Mouse (Mus musculus) urinary bladder, postnatal 10 days (tissue): Measurements from ENCODE around the gene Cdkal1.

ENCODE experiments used
- DNase-seq: peaks from one replicate; pipeline ENCODE4 v3.0.0; 2022; ENCODE audit warnings: low spot score

Gene Cdkal1

DNA sequence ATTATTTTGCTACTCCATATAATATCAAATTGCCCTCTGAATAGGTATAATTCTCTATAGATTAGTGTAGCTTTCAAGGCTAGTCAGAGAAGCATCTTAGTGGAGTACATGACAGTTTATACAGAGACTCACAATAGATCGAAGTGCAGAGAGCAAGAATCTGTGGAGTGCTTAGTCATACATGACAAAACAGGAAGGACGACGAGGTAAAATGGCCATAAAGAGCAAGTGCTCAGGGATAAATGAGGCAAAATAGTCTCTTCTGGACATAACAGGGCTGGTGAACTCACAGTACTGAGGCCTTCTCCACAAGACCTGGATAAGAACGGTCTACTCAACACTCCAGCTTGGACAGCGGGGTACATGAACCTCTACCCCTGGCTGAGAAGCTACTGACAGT is 155.6 kb downstream of the Cdkal1 start:
- DNase-seq: no peak

DNA sequence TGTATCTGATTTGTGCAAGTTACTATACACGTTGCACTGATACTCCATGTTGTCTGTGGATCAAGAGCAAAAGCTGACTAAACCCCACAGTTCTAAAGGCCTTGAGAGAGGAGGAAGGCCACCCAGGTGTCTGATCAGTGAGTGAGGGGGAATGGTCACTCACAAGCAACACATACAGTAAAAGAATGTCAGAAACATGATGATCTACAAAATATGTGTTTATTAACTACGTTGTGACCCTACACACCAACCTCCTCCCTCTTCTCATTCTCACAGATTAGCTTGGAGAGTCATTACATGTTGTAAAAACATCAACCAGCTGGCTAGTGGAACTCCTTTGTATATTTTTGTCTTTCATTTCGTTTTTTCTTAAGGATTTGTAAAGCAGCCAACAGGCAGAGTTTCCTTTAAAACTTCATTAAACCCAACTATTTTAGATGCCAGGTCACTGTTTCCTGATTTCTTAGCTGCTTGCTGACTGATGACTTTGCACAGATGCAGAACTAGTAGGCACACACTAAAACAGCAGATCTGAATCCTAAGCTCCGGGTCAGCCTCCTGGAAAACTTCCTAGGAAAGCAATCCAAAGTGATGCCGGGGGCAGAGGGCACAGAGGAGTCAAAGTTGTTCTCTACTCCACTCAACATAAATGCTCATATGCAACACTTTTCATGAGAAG is 157.0 kb downstream of the Cdkal1 start:
- DNase-seq: no peak

DNA sequence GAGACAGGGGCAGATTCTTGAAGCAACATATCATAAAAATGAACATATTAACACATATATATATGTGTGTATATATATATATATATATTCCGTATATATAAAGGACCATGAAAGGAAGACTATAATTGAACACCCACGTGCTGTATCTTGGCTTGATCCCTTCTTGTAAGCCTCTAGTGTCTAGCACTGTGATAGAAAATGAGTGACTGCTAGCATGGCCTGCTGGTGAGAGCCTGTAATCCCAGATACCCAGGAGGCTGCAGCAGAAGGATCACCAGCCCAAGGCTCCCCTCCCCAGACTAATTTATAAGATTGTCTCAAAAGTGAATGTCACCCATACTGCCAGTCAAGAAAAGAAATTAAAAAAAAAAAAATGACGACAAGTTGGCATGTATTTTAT is 158.2 kb downstream of the Cdkal1 start:
- no peak for DNase-seq

DNA sequence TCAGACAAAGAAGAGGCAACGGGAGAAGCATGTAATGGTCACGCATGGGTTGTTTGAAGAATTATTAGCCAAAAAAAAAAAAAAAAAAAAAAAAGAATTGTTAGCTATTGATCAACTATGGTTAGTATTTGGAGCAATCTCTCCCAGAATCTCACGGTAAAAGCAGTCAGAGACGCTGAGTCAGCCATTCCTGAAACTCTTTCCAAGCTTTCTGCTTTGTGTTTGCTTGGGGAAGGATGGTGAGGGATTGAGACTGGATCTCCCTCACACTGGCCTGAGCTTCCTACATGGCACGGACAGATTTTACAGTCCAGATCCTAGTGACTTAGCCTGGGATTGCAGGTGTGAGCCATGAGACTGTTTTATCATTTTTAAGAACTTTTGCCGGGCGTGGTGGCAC is 164.7 kb downstream of the Cdkal1 start:
- no peak for DNase-seq

DNA sequence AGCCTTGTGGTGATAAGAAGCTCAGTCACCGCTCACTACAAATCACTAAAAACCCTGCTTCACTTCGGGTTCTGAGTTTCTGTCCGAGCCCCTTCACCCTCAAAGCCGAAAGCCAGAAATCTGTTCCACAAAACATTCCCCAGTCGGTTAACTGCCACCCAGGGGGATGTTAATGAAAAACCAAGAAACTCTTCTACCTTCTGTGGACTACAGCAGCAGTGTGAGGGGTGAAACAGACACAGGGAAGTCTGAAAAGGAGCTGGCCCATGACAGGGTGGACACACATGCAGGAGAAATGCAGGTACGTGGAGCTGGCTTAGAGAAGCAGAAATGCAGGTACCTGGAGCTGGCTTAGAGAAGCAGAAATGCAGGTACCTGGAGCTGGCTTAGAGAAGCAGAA is 166.6 kb downstream of the Cdkal1 start:
- DNase-seq: no peak

DNA sequence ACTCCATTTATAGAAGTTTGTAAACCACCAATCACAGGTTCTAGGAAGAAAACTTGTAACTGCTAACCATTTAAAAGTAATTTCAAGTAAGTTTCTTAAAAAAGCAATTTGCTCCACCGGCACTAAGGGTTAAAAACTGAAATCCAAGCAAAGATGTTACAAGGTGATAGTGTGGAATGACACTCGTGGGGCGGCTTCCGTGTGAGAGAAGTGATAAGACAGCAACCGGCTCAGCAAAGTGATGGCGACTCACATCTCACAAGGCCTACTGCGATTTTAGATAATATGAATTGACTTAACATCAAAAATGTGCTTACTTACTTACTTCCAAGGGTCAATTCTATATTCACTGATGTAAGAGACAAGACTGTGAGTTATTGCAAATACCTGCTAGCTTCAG is 167.6 kb downstream of the Cdkal1 start:
- no peak for DNase-seq

DNA sequence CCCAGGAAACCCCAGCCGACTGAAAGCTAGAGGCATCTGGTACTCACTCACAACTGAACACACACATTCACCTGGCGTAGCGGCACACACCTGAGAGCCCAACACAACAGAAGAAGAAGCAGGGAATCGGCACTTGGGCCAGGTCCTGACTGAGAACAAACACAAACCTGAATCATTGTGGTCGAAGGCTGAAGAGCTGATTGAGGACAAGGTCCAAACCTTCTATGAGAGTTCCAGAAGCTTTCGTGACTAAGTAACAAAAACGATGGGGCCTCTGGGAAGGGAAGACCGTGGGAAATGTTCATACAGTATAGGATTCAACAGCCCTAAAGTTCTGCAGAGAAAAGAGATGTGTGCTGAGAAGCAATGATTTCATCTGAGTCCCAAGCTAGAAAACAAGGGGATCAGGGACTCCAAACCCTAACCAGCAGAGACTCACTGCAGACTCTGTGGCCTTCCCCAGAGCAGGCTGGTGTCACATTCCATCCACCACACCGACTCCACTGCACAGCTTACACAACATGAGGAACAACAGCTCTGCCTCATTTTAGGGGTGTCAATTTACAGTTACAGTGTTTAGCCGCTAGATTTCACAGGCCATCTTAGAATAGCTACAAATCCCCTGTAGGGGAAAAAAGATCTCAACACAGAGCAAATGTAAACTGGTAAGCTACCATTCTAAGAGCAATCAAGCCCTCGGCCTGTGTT is 175.8 kb downstream of the Cdkal1 start:
- no peak for DNase-seq

DNA sequence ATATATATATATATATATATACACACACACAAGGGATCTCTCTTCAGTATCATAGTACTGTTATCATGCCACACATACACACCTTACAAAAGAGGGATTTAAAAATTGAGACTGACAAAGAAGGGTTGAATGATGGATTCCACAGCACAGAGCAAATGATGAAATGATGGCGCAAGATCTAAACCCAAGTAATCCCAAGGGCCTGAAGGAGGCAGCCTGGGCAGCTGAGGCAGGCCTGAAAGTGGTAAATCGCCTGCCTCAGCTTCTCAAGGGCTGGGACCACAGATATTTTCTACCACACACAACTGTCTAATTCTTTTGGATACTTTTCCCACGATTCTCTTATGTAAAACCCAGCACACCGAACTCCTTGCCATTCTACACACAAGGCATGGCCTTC is 177.9 kb downstream of the Cdkal1 start:
- DNase-seq: no peak

DNA sequence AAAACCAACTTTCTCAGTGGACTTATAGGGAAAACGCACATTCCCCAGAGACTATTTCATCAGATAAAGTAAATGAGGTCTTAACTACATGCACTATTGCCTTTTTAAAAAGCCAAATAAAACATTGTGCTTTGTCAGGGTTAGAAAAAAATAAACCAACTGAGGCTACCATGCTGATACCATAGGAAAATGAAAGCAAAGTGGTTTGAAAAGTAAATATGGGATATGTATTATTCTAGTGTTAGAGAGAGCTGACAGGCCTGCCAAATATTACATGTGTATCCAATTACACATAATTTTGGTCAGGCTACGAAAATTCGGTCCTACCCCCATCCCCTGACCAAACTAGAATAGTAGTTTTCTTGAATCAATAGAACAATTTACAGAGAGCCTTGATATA is 184.8 kb downstream of the Cdkal1 start:
- DNase-seq: no peak

DNA sequence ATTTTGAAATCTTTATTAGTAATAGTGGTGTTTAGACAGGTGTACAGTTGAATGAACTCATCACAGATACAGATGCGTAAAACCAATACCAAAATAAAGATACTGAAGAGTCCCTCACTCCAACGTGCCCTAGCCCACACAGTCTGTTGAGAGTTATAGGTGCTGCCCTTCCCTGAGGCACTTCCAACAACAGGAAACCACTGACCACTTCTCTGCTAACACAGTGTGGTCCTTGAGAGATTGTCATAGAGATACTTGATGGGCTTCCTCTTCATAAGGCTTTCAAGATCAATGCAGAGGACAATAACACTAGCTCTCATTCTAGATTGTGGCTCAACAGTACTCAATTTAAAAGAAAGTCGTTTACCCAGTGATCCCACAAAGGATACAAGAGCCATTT is 191.6 kb downstream of the Cdkal1 start:
- no peak for DNase-seq

DNA sequence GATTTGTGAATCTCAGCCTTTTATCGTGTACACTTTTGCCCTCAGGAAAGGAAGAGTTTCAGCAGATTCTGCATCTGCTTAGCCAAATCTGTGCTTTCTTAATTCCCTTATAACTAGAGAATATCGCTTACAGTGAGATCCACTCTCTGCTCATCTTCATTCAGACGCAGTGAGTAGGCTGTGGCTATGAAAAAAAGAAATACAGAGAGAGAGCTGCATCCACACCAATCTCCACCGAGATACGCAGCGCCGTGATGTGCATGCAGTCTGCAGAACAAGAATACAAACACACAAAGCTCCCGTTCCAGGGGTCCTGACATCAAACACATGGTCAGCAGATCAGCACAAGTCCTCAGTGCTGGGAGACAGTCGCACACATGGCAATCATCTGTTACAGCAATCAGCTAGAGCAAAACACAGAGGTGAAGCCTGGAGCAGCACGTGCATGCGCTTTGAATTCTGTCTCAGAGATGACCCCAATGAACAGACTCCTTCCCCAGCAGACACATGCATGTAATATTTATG is 199.6 kb downstream of the Cdkal1 start:
- no peak for DNase-seq

DNA sequence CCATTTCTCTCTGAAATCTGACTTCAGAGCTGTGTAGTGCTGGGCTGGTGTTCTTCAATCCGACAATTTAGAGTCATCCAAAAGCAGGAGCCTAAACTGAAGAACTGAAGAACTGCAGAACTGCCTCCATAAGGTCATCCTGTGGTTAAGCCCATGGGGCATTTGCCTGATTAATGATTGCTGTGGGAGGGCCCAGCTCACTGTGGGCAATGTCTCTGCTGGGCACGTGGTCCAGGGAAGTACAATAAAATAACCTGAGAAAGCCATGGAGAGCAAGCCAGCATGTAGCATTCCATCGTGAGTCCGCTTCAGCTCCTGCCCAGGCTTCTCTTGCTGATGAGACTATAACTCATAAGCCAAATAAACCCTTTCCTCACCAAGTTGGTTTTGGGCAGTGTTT is 202.1 kb downstream of the Cdkal1 start:
- DNase-seq: no peak

DNA sequence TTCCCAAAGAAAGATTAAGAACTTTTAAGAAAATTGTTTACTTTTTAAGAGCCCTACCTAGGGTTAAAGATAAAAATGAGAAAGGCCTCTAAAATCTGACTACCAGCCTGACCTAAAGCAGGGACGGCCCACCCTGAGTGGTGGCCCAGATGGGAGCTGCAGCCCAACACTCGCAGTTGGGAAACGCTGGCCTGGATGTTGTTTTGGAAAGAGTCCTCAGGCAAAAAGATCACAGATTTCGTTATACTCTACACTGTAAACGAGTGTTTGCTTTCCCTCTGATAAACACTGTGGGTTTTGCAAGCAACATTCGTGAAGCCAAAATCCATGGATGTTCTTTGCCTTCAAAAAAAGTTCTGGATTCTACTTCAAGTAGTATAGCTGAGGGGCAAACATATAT is 202.7 kb downstream of the Cdkal1 start:
- no peak for DNase-seq

DNA sequence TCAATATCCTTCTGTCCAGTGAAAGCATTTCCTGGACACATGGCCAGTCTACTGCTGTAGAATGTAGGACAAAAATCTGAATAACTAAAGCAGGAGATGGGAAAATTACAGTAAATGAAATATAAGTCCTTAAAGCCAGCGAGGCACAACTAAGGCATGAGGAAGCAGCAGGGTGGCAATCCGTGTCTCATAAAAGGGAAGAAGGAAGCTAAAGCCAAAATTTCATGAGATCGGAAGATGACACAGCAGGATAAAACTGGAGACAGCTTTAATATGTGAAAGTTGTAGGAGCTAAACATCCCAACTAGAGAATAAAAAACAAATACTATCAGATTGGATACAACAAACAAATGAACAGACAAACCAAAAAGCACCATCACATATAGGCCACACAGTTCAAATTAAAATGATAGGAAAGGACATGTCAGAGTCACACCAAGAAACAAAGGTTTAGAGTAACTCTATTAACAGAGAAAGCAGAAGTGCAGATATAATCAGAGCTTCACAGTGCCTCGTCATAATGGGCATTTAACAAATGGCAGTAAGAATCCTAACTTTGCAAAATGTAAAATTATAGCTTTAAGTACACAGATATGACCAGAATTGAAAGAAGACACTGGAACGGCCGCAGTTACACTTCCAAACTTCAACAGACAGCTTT is 204.8 kb downstream of the Cdkal1 start:
- DNase-seq: no peak

DNA sequence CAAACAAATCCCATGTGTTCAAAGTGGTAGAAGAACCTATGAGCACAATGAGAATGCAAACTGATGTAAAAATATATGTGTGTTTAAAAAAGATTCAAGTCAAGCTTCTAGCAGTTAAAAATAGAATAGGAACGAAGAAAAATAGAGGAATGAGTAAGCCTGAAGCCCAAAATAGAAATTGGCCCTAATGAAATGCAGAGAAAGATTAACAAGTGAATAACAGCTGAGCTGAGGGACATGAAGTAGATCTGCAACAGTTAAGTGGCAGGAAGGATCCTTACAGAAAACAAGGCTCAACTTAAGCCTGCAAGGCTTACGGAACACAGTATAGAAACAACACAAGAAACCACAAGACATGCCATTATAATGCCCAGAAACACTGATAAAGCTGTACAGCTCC is 205.9 kb downstream of the Cdkal1 start:
- DNase-seq: no peak

DNA sequence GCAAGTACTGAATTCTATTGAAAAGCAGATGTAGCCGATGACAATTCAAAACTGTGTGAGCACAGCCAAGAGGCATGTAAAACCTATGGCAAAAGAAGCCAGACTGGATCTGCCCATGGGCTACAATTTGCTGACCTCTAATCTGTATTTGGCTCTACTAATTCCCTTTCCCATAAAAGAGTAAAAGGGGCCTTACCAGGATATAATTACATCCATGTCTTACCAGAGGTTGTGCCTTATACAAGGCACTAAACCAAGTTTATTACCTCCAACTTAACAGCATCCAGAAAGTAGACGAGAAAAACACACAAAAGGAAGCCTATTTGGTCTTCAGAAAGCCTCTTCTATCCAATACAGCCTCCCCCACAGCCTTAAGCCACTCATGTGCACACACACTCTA is 213.2 kb downstream of the Cdkal1 start:
- DNase-seq: no peak

DNA sequence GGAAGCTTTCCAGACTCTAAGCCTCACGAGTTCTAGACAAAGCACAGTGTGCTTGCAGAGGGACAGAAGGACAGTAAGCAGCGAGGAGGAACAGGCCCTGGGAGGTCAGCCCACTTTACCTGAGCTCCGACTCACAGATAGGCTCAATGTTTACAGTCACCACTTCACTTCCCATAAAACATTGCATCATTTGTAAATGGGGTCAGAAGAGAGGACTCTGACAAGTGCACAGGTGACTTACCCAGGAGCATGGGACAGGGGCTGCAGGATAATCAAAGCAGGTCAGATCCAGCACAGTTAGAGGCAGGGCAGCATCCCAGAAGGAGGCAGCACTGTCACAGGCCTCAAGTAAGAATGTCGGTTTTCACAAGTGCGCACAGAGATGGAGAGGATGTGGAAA is 214.3 kb downstream of the Cdkal1 start:
- DNase-seq: no peak

DNA sequence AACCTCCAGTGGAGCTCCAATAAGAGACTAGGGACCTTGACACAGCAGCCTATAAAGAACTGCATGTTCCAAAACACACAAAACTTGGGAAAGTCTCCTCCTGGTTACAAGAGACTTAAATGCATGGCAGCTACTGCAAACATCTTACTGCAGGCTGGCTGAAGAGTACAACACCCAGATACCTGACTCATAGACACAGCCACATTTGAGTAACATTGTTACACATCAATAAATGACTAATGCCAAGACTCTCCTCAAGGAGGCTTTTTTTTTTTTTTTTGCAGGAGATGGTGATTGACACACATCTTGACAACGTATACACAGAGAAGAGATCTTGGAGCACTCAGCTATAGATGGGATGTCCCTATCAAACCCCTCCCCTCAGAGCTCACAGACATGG is 215.3 kb downstream of the Cdkal1 start:
- no peak for DNase-seq

DNA sequence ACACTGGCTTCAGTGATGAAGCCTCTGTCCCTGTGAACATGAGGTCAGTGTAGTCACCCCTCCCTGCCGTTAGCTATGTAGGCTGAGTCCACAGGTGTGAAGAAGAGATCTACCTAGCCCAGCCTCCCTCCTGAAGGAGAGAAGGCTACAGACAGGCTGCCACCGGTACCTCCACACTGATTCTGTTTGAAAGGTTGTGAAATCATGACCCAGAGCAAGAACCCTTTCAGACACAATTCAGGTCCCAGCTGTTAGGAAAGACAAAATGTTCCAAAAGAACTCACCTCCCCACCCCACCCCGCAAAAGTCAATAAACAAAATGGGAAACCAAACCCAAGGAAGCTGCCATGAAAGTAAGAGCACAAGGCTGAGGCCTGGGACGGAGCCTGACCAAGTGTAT is 217.2 kb downstream of the Cdkal1 start:
- no peak for DNase-seq

DNA sequence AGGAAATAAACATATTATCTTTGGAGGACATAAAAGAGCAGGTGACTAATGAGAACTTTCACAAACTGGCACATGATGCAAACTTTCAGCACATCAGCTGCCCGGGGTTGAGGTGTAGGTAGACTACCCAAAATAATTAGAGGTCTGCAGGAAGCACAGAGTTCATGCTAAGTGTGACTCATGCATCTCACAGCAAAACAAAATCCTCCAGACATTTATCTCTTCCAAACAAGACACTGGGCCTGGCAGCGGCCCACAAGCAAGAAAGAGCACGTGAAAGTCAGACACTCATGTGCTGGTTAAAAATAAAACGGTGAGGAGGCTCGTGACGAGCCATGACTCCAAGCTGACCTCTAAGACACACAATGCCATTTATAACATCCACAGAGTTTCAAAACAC is 217.7 kb downstream of the Cdkal1 start:
- no peak for DNase-seq

DNA sequence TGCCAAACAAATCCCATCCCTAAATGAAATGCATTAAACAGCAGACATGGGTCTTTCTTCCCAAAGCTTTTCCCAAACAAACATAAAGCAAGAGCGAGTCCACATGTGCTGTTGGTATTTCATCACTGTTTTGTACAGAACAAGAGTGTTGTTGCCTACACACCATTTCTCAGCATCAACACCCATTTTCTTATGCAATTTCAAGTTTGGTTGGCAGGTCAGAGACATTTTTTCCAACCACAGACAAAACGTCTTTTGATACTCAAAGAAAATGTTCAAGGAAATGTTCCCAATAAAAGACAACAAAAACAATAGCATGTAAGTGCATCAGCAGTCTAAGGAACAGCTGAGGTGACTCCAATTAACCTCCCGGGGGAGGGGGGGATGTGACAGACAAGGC is 219.9 kb downstream of the Cdkal1 start:
- no peak for DNase-seq

DNA sequence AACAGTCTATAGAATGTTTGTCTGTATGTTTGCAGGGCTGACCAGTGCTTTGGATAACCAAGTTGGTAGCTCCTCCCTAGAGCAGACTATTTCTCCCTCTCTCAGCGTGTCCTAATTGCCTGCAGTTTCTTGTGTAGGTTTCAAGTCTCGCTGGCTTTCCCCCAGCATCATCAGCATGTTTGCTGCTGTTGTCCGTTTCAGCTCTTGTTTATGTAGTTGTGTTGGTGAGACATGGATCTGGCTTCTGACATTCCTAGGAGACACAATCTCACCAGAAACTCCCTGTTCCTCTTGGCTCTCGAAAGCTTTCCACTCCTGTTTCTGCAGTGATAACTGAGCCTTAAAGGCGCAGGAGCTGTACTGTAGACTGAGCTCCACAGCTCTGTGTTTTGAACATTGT is 224.1 kb downstream of the Cdkal1 start:
- no peak for DNase-seq

DNA sequence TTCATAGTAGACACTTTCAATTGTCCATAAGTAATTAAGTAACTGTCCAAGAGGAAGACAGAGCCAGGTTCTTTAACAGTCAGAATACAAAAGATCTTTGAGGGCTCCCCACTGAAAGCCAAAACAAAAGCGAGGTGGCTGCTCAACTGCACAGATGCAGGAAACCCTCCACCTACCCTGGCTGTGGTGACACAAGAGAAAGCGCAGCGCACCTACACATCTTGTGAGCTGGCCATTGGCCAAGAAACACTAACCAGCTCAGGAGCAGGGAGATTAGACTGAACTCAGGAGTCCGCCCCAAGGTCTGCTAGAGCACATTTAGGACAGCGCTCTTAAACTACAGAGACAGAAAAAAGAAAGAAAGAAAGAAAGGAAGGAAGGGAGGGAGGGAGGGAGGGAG is 226.9 kb downstream of the Cdkal1 start:
- DNase-seq: no peak
